Mouse (Mus musculus) neural tube, embryonic 12.5 days (tissue): ENCODE measurements around the gene Wdr81. TPM values are rescaled to one million over a fixed set of nuclear protein-coding genes. Genes with fewer than 3 reads are reported as not detected.
"Not testable (repeated sequence)": the region's sequence is repeated elsewhere in the genome, so short reads cannot be mapped to it uniquely, and the experiment has no call there.

Experiments used
- ATAC-seq: fragments of 200-750 bp; cut with Nextera tagmentation; 2 replicates; pipeline ENCODE4 v1.8.0; 2017; ENCODE audit warnings: low read depth, mild to moderate bottlenecking, moderate TSS enrichment, moderate library complexity; ENCODE audit not compliant: low FRiP score
- H3K27ac ChIP-seq: fragments of 300-500 bp; sonication (generic); 2 replicates; pipeline ENCODE4 v1.5.1; 2016
- H3K27me3 ChIP-seq: fragments of 300-500 bp; sonication (generic); replicated peaks from 2 replicates; pipeline ENCODE4 v1.6.1; 2016; ENCODE audit warnings: mild to moderate bottlenecking
- H3K36me3 ChIP-seq: fragments of 300-500 bp; sonication (generic); 2 replicates; pipeline ENCODE4 v1.6.1; 2016; ENCODE audit warnings: mild to moderate bottlenecking
- H3K4me1 ChIP-seq: fragments of 300-500 bp; sonication (generic); 2 replicates; pipeline ENCODE4 v1.6.1; 2016
- H3K4me2 ChIP-seq: fragments of 300-500 bp; sonication (generic); replicated peaks from 2 replicates; pipeline ENCODE4 v1.6.1; 2016; ENCODE audit warnings: mild to moderate bottlenecking
- H3K4me3 ChIP-seq: fragments of 300-500 bp; sonication (generic); 2 replicates; pipeline ENCODE4 v1.5.1; 2016
- H3K9ac ChIP-seq: fragments of 300-500 bp; sonication (generic); 2 replicates; pipeline ENCODE4 v1.6.1; 2016; ENCODE audit warnings: mild to moderate bottlenecking
- H3K9me3 ChIP-seq: fragments of 300-500 bp; sonication (generic); 2 replicates; pipeline ENCODE4 v1.6.1; 2016; ENCODE audit warnings: mild to moderate bottlenecking
- WGBS: fragments of 180-500 bp; shearing (Covaris S2); methylation state at CpG from one replicate; pipeline ENCODE4 v1.1.7; 2016; 5-methylcytosine and 5-hydroxymethylcytosine counted together
- polyA plus RNA-seq: library from polyadenylated mRNA; unstranded; fragments of >200 nt; fragmentation: Nextera tagmentation; extraction: Ambion mirVana; gene quantifications from 2 replicates; pipeline ENCODE4 v1.2.1, GENCODE M21; 2016

Wdr81 gene
- polyA plus RNA-seq, 1 experiment from 2014 or later = 9.0 TPM

DNA sequence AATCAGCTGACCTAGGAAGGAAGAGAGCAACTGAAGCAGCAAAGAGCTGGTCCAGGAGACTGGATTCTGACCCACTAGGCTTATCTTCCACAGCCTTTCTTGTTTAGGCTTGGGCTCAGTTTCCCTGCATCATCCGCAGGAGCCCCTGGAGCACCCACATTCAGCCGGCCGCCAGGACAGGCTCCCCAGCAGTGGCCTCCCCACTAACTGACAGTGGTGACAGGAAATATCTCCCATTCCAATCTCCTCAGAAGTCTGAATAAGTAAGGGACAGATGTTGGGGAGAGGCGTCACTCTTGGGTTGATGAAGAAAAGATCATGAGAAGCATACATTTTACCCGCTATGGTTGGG is 5.2 kb upstream of the Wdr81 start:
- Histone ChIP-seq H3K9ac (0 out of 2 replicates have a peak overlapping the region, but pooled peaks have one; percentile 2), H3K4me3 (no peak overlapping the region), H3K4me1 (peaks cover 30% of the 10 kb centered on the region), H3K9me3 (no peaks in the 10 kb centered on the region), H3K27me3 (no peaks in the 10 kb centered on the region; the same call in 1 of the 2 replicates), H3K27ac (no peak overlapping the region), H3K4me2 (peak overlapping the region; percentile 72), H3K36me3 (0 out of 2 replicates have a peak, but pooled peaks cover 3% of the 10 kb centered on the region)
- ATAC-seq = no peak
- 33% methylated on average over 5 of the region's 5 CpGs for WGBS

DNA sequence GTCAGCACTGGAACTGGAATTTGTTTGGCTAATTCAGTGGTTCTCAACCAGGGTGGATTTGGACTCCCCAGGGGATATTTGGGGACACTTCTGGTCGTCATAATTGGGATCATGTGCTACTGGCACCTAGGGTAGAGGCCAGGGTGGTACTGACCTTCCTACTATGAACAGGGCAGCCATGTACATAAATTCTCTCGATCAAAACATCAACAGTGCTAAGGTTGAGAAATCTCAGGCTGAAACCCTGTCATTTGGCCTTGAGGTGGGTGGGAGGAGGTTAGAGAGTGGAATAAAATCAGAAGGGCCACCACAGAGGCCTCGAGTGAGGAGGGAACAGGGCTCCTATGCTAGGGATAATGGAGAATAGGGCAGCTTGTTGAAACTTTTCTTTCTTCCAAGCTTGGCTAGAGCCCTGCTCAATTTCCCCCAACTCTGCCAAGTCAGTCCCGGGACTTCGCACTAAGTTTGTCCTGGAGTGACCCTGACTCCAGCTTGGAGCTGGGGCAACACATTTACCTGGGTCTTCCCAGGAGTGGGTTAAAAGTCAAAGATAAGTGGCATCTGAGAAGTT is 4.7 kb upstream of the Wdr81 start:
- no peak overlapping the region for H3K27ac ChIP-seq
- H3K9ac ChIP-seq = no peak overlapping the region
- ATAC-seq = no peak
- WGBS = 85% methylated on average over 5 of the region's 5 CpGs
- H3K4me3 ChIP-seq = no peak overlapping the region
- no peaks in the 10 kb centered on the region; the same call in 1 of the 2 replicates for H3K27me3 ChIP-seq
- no peaks in the 10 kb centered on the region for H3K36me3 ChIP-seq
- peaks cover 33% of the 10 kb centered on the region for H3K4me1 ChIP-seq
- no peaks in the 10 kb centered on the region for H3K9me3 ChIP-seq
- peak overlapping the region; percentile 72; the same call in 1 of the 2 replicates for H3K4me2 ChIP-seq

DNA sequence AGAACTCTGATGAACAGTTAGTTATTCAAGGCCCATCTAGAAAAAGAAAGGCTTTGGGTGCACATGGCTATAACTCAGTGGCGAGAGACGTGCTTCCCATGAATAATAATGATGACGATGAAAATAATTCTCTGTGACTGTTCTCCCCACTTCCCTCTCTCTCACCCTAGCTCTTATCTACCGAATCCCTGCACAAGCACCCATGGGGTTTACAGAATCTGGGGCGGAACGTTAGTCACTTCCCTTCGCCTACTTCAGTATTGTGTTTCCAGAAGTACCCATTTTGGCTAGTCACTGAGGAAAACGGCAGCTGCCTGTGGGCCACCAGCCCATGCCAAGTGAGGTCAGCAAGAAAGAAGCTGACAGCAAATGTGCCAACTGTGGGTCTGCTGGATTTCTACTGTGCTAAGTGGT is 4.1 kb upstream of the Wdr81 start:
- Histone ChIP-seq H3K9me3 (no peaks in the 10 kb centered on the region), H3K27ac (no peak overlapping the region), H3K4me1 (peaks cover 39% of the 10 kb centered on the region), H3K36me3 (no peaks in the 10 kb centered on the region), H3K27me3 (no peaks in the 10 kb centered on the region; the same call in 1 of the 2 replicates), H3K4me2 (no peak overlapping the region), H3K9ac (no peak overlapping the region), H3K4me3 (no peak overlapping the region)
- 81% methylated on average over 8 of the region's 8 CpGs for WGBS
- no peak for ATAC-seq

DNA sequence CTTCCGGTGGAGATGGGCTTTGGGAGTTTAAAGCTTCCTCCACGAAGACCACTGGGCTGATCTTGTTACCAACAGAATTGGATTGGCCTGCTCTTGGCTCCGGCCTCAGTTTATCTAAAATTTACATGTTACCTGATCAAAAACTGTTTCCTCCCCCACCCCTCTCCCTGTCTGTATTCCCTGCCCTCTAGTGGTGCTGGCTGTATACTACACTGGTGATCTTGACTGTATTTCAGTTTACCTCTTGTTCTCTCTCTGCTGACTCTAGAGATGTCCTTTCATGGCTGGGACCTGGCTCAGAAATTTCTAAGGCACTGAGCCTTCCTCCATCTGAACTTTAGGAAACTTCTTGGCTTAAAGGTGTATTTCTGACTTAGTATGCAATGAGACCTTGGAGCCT is 3.7 kb upstream of the Wdr81 start:
- ATAC-seq = no peak
- H3K4me2 ChIP-seq = no peak overlapping the region
- no peaks in the 10 kb centered on the region for H3K36me3 ChIP-seq
- H3K9me3 ChIP-seq = no peaks in the 10 kb centered on the region
- no peaks in the 10 kb centered on the region; the same call in 1 of the 2 replicates for H3K27me3 ChIP-seq
- H3K4me1 ChIP-seq = peaks cover 42% of the 10 kb centered on the region
- H3K4me3 ChIP-seq = no peak overlapping the region
- WGBS = 27% methylated on average over 3 of the region's 3 CpGs
- no peak overlapping the region for H3K27ac ChIP-seq
- H3K9ac ChIP-seq = no peak overlapping the region

DNA sequence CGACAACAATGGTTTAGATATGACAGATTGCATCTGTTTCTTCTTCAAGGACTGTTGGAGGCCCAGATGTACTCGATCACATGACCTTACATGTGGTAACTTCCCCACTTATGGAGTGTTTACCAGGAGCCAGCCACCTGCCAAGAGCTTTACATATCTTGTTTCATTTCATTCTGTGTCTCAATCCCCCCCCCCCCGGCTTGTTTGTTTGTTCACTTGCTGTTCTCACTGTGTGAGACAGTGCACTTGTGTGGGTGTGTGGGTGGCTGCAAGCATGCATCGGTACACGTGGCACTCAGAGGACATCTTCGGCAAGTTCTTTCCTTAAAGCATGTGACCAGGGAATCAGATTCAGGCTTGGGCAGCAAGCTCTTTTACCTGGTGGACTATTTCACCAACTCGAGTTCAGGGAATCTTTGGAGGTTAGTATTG is 1.9 kb upstream of the Wdr81 start:
- H3K4me2 ChIP-seq = no peak overlapping the region
- WGBS = 91% methylated on average over 7 of the region's 7 CpGs
- H3K36me3 ChIP-seq = no peaks in the 10 kb centered on the region
- H3K4me3 ChIP-seq = no peak overlapping the region
- no peak overlapping the region for H3K27ac ChIP-seq
- no peaks in the 10 kb centered on the region for H3K27me3 ChIP-seq
- H3K9me3 ChIP-seq = no peaks in the 10 kb centered on the region
- H3K9ac ChIP-seq = no peak overlapping the region
- no peak for ATAC-seq
- peaks cover 27% of the 10 kb centered on the region for H3K4me1 ChIP-seq

DNA sequence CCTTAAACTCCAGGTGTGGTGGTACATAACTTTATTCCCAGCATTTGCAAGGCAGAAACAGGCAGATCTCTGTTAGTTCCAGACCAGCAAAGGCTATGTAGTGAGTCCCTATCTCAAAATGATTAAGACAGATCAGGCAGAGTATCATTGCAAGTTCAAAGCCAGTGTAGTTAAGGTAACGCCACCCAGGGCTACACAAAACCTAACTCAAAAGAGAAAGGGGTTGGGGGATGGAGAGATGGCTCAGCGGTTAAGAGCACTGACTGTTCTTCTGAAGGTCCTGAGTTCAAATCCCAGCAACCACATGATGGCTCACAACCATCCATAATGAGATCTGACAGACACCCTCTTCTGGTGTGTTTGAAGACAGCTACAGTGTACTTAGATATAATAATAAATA is 1.5 kb upstream of the Wdr81 start:
- not testable (repeated sequence) for H3K4me2 ChIP-seq, H3K36me3 ChIP-seq, H3K27ac ChIP-seq, ATAC-seq, H3K27me3 ChIP-seq, H3K9ac ChIP-seq, H3K9me3 ChIP-seq, H3K4me3 ChIP-seq
- WGBS = 91% methylated on average over 2 of the region's 2 CpGs
- H3K4me1 ChIP-seq = peaks cover 27% of the 10 kb centered on the region

DNA sequence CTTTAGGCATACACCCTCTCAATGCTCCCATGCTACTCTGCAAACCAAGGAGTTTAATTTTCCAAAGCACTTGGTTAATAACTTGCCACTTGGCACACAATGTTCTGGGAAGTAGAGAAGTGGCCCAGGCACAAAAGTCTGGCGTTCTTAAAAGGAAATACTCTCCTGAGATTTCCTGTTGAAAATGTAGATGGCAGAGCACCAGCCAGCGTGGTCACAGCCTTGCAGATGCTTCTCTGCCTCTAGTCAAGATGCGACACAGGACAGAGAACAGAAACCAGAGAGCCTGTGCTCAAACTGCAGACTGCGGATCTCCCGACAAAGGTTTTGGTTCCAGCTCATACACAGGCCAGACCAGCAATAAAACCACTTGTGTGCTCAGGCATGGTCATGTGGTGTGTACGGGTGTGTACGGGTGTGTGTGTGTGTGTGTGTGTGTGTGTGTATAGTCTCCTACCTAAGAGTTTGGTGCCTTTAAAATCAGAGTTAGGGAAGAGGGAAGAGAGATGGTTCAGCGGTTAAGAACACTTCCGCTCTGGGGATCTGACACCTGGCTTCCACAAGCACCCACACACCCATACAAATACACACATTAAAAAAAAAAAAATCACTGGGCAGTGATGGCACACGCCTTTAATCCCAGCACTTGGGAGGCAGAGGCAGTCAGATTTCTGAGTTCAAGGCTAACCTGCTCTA is 672 bp upstream of the Wdr81 start:
- no peaks in the 10 kb centered on the region for H3K9me3 ChIP-seq
- peak overlapping the region; percentile 49; the same call in 1 of the 2 replicates for H3K9ac ChIP-seq
- H3K4me1 ChIP-seq = peaks cover 26% of the 10 kb centered on the region
- no peaks in the 10 kb centered on the region for H3K27me3 ChIP-seq
- H3K27ac ChIP-seq = 0 out of 2 replicates have a peak overlapping the region, but pooled peaks have one; percentile 27
- peak overlapping the region; percentile 63; the same call in 1 of the 2 replicates for H3K4me3 ChIP-seq
- WGBS = 77% methylated on average over 10 of the region's 10 CpGs
- H3K4me2 ChIP-seq = peak overlapping the region; percentile 99
- no peak for ATAC-seq
- no peaks in the 10 kb centered on the region for H3K36me3 ChIP-seq

DNA sequence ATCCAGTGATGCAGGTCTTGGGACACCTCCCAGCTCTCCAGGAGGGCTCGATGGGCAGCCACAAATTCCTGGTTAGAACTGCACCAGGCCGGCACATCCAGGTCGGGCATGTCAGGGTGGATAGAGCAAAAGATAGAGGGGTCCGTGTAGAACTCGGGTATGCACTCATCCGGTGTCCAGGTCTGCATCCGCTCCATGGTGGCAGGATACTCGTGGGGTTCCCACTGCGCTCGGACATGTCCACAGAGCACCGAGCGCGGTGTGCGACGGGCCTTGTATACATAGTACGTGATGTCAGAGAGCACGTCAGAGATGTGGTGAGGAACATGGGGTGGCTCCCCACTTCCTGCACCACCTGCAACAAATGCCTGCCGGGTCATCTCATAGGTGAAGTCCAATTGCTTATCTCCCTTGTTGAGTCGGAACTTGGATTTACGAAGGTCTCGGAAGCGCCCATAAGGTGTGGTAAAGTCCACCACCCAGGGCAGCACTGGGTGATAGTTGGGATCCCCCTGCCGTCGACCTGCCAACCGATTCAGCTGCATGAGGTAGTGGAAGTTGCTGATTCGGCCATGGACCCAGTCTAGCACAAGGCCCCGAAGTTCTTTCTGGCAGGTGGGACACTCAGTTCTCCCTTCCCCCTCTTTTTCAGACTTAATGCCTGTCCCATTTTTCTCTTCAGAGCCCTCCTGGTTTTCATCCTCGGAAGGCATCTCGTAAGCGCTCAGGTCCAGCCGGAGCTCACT is 1.5 kb downstream of the Wdr81 start:
- Histone ChIP-seq H3K4me3 (no peak overlapping the region), H3K9me3 (no peaks in the 10 kb centered on the region), H3K4me2 (peak overlapping the region; percentile 99), H3K9ac (no peak overlapping the region), H3K36me3 (peaks cover 16% of the 10 kb centered on the region), H3K4me1 (peaks cover 18% of the 10 kb centered on the region), H3K27ac (no peak overlapping the region), H3K27me3 (no peaks in the 10 kb centered on the region)
- WGBS = 93% methylated on average over 31 of the region's 31 CpGs
- ATAC-seq = no peak

DNA sequence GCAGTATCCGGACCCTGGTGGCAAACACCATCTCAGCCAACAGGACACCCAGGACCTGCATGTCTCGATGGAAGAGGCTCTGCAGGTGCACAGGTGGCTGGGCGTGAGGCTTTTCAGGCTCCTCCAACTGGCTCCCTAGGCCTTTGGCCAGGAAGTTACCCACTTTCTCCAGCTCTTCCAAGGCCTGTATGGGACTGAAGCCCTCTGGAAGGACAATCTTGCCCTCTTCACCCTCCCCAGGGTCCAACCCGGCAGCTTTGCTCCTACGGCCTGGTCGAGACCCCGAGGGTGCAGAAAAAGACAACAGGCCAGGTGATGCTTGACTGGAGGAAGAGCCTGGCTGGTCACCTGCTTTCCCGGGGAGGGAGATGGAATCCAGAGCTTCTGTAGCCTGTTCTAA is 2.4 kb downstream of the Wdr81 start:
- no peak overlapping the region for H3K9ac ChIP-seq
- 93% methylated on average over 8 of the region's 8 CpGs for WGBS
- no peak for ATAC-seq
- peaks cover 24% of the 10 kb centered on the region for H3K36me3 ChIP-seq
- H3K27ac ChIP-seq = no peak overlapping the region
- H3K4me3 ChIP-seq = no peak overlapping the region
- no peaks in the 10 kb centered on the region for H3K9me3 ChIP-seq
- H3K4me1 ChIP-seq = peaks cover 18% of the 10 kb centered on the region
- H3K4me2 ChIP-seq = no peak overlapping the region
- H3K27me3 ChIP-seq = no peaks in the 10 kb centered on the region

DNA sequence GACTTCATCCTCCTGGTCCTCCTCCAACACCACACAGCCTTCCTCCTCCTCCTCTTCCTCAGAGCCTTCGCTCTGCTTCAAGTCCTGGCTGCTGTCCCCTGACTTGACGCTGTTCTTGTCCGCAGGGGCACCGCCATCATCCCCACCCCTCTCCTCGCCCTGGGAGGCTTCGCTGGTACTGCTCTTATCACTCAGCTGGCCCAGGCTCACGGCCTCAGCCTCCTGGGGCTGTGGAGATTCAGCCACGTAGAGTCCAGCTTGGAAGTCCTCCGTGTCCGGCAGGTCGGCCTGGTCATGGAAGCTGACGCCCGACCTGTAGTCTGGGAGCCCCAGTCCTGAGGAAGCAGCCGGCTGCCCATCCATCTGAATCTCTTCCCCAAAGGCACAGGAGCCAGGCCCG is 3.6 kb downstream of the Wdr81 start:
- Histone ChIP-seq H3K9ac (no peak overlapping the region), H3K27ac (no peak overlapping the region), H3K4me1 (peaks cover 18% of the 10 kb centered on the region), H3K27me3 (no peaks in the 10 kb centered on the region), H3K4me2 (0 out of 2 replicates have a peak overlapping the region, but pooled peaks have one; percentile 3), H3K4me3 (no peak overlapping the region), H3K36me3 (peaks cover 25% of the 10 kb centered on the region), H3K9me3 (no peaks in the 10 kb centered on the region)
- no peak for ATAC-seq
- WGBS = 91% methylated on average over 15 of the region's 15 CpGs

DNA sequence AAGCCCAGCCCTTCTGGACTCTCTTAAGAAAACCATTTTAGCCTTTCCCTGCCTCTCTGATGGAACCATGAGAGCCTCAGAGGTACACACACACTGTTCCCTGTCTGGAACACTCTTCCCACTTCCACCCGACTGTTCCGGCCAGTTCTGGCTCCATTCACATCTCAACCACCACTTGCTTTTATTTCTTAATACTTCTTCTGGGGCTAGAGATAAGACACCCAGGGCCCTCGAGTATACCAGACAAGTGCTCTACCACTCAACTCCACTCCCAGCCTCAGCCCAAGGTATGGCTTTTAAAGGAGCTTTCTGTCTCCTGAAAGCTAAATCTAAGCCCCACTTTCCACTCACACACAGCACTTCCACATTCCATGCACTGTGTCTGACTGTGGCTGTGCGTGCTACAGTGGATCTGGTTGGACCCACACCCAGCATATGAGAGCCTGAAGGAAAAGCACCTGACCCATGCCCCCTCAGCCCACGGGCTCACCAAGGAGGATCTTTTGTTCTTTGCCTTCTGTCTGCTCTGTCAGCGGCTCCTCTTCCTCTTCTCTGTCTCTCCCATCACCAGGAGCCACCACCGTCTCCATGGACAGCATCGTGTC is 4.1 kb downstream of the Wdr81 start:
- 0 out of 2 replicates have a peak overlapping the region, but pooled peaks have one; percentile 3 for H3K4me2 ChIP-seq
- no peak overlapping the region for H3K27ac ChIP-seq
- H3K27me3 ChIP-seq = no peaks in the 10 kb centered on the region
- peaks cover 28% of the 10 kb centered on the region for H3K36me3 ChIP-seq
- no peak overlapping the region for H3K4me3 ChIP-seq
- H3K9ac ChIP-seq = no peak overlapping the region
- no peak for ATAC-seq
- 88% methylated on average over 8 of the region's 8 CpGs for WGBS
- H3K4me1 ChIP-seq = peaks cover 18% of the 10 kb centered on the region
- H3K9me3 ChIP-seq = no peaks in the 10 kb centered on the region

DNA sequence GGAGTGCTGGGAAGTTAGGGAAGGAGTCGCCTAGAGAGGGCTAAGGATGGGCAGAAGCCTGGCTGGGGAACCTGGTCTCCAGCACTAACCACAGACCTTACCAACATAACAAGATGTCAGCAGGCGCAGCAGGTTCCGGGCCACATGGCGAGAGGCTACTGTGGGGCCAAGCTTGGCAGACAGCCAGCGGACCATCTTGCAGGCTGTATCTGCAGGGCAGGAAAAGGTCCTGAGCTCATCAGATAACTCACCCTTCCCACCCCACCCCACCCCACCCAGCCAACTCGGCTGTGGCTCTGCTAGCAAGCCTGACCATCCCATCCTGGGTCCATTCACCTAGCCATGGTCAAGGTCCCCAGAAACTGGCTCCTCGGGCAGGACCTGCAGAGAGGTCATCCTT is 4.8 kb downstream of the Wdr81 start:
- H3K4me2 ChIP-seq = no peak overlapping the region
- H3K9me3 ChIP-seq = no peaks in the 10 kb centered on the region
- H3K36me3 ChIP-seq = peaks cover 33% of the 10 kb centered on the region
- no peaks in the 10 kb centered on the region for H3K27me3 ChIP-seq
- ATAC-seq = no peak
- WGBS = 86% methylated on average over 7 of the region's 7 CpGs
- H3K4me1 ChIP-seq = peaks cover 11% of the 10 kb centered on the region
- no peak overlapping the region for H3K9ac ChIP-seq
- H3K4me3 ChIP-seq = no peak overlapping the region
- H3K27ac ChIP-seq = no peak overlapping the region
